Mouse (Mus musculus) left cerebral cortex, postnatal 25 days (tissue): Measurements from ENCODE around the gene Kbtbd3. TPM values are rescaled to one million over a fixed set of nuclear protein-coding genes. Genes with fewer than 3 reads are reported as not detected.

ENCODE experiments used
- DNase-seq, 2 experiments: peaks; one replicate each; pipeline ENCODE4 v3.0.0; 2022; ENCODE audit warnings: low spot score in 2 of 2, mixed read lengths in 1 of 2
- intact Hi-C: fragments of 180-260 bp; cut with DNase I; formaldehyde crosslinking; loops from one replicate; pipeline ENCODE4 v1.15.1; 2025
- total RNA-seq, 2 experiments: library from RNA; stranded (reverse); gene quantifications; 2 replicates each; pipeline ENCODE4 v1.2.3; 2021

The Kbtbd3 gene
- 10 to 100 TPM; 12.1 to 12.2 TPM for total RNA-seq

DNA sequence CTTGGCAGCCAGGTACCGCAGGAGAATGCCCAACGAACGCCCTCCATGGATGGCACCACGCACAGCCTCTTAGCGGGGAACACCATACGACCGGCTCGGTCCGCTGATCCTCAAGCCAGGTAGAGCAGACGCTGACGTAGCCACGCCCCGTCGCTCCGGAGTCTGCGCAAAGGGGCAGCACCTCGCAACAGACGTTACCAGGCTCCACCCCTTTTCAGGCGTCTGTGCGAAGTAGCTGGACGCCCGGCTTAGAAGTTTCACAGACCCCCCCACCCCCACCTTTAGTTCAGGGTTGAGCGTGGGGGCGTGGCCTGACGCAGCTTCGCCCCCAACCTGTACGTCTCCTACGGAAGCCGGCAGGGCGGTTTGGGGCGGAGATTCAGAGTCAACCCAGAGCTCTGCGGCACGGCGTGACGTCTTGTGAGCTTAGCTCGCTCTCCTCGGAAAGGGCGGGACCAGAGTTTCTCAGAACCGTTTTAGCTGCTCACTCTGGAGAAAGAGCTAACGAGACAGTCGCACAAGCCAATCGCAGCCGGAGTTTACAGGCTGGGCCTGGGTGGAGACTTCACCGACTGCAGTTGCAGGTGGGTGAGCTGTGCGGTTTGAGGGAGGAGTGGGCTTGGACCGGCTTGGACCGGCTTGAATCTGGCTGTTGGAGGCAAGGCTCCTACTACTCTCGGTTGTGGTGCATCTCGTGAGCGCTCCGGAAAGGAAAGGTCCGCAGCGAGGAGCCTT is at the start of gene Kbtbd3, which contains the start of gene Aasdhppt:
Kbtbd3 (plus strand) TSS at position 483 of the 735 bp plus-strand sequence.
Aasdhppt (minus strand) TSS at position 121 of the 735 bp plus-strand sequence.
- peak; percentile 100 for DNase-seq
- intact Hi-C loops, result loop anchor here (1.0 to 5.0 kb wide), 4 partner anchors 67 to 972 kb away; partner anchors contain the start of genes Alkbh8, Cwf19l2, Gucy1a2 and Msantd4

GRCm38 (mm10) chr9:4259841-4260745 is 49.5 kb upstream of the Kbtbd3 start:
- intact Hi-C loops, result no loop called here
- DNase-seq, result peak in 1 of 2 experiments; percentile 17

DNA sequence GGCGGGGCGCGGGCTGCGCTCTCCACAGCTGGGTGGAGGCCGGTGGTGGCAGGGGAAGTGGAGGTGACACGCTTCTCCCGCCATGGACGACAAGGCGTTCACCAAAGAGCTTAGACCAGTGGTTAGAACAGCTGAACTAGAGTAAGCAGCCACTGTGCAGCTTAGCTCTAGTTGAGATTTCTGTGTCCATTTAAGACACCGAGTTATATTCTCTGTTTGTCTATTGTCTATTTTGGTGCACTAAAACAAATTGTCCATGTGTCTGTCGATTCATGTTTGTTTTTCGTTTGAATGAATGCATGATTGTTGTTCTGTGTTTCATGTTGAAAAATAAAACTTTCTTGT is 48.9 kb upstream of the Kbtbd3 start:
- intact Hi-C loops, result no loop called here
- no peak for DNase-seq

DNA sequence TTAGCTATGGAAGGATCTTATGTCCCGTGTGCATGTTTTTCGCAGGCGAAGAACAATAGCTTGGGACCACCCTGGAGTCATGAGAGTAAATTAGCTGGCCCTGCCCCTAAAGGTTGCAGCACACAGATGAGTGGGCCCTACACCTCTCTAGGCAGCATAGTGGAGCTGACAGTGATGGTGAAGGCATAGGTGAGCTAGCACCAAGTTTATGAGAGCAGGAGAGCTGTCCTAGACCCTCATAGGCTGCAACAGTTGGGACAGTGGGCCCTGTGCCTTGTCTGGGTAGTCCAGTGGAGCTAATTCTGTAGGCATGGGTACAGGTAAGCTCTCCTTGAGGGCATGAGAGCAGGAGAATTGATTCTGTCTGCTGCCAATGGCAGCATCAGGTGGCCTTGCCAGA is 42.8 kb upstream of the Kbtbd3 start:
- intact Hi-C loops, result no loop called here
- no peak for DNase-seq

DNA sequence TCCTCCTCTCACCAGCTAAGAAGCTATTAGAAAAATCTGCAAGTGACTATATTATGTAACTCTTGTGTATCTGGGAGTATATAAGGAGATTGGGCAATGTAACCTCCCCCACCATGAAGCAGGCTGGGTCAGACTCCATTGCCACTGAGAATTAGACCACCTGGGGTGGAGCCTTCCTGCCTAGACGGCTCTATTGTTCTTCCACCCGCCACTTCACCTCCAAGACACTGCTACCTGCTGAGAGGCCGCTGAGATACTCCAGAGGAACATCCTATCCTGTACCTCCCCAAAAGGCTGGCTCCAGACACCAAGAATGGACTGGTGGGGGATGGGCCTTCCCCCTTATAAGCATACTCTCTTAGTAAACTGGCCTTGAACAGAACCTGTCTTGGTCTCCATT is 25.8 kb upstream of the Kbtbd3 start:
- intact Hi-C loops, result no loop called here
- DNase-seq, result no peak

DNA sequence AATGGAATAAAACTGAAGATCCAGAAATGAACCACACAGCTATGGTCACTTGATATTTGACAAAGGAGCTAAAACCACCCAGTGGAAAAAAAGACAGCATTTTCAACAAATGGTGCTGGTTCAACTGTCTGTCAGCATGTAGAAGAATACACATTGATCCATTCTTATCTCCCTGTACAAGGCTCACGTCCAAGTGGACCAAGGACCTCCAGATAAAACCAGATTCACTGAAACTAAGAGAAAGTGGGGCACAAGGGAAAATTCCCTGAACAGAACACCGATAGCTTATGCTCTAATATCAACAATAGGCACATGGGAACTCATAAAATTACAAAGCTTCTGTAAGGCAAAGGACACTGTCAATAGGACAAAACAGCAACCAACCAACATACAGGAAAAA is 9.2 kb upstream of the Kbtbd3 start:
- no peak for DNase-seq
- intact Hi-C loops, result no loop called here

DNA sequence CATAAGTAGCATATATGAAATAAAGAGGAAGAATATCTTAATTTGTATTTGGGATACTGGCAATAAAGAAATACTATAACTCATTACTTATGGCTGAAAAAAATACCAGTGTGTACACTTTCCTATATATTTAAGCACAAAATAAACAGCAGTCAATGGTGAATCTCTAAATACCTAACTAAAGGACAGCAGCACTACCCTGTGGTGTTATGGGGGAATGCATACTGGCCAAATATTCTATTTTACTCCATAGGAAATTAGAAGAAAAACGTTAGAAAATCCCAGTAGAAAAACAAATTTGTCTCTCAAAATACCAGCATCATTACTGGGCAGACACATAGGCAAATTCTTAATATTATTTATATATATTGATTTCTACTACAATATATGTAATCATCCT is 4.8 kb upstream of the Kbtbd3 start:
- no peak for DNase-seq
- intact Hi-C loops, result loop anchor here (5.0 kb wide), 2 partner anchors 903 to 968 kb away; partner anchors contain the start of genes Alkbh8 and Cwf19l2

DNA sequence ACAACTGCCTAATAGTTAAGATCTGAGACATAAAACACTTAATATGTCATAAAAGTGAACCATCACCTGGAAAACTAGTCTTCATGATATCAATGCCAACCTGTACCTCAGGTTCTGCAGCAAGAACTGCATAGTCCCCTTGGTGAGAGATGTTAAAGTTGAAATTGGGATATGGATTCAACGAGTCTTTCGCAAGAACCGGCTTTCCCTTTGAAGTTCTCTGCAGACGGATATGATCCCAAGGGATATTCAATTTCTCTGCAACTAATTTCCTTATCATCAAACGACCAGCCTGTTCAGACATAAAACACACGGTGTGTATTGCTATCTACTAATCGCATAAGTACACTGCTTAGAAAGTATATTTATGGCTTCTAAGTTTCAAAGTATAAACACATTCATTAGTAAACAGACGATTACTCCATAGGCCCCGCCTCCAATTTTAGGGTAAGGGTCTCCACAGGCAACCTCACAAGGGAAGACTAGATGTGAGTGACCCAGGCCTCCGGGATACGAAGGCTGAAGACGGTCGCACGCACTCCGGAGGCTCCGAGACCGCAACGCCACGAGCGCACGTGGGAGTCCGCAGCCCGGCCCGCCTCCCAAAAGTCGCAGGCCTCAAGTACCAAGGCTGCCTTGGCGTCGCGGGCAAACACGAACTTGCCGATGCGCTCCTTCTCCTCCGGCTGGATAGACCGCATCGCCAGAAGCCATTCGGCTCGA is 844 bp upstream of the Kbtbd3 start:
- no peak for DNase-seq
- intact Hi-C loops, result loop anchor here (1.0 to 5.0 kb wide), 4 partner anchors 68 to 971 kb away; partner anchors contain the start of genes Alkbh8, Cwf19l2, Gucy1a2 and Msantd4

DNA sequence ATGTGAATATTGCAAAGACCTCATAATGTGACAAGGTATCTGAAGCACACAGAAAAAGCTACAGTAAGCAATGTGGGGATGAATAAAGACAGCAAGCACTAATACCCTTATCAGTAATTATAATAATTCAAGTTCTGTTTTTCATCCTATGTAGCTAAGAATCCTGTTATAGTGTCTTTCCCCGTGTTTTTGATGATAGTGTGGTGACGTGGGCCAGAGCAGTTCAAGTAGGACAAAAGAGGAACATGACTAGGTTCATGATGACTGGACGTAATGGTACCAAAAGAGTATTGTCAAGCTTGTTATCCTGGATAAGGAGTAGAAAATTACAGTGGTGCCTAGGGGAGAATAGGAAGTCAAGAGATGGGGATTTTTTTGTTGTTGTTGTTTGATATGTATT is 1.1 kb downstream of the Kbtbd3 start:
- no peak for DNase-seq
- intact Hi-C loops, result no loop called here

- no peak for DNase-seq
- intact Hi-C loops, result no loop called here
Measured at GRCm38 (mm10) chr9:4311162-4311561, 1.5 kb downstream of the Kbtbd3 start.

GRCm38 (mm10) chr9:4313946-4314345 is 4.3 kb downstream of the Kbtbd3 start:
- intact Hi-C loops, result no loop called here
- DNase-seq, result no peak

DNA sequence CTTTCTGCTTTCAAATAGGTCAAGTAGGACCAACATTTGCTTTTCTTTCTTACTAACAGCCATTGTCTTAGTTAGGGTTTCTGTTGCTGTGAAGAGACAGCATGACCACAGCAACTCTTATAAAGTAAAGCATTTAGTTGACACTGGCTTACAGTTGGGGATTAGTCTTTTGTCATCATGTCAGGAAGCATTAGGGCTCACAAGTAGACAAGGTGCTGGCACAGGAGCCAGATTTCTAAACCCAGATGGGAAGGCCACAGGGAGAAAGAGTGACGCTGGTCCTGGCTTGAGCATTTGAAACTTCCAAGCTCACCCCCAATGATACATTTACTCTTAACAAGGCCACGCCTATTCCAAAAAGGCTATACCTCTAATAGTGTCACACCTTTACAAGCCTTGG is 6.1 kb downstream of the Kbtbd3 start:
- intact Hi-C loops, result no loop called here
- no peak for DNase-seq

- DNase-seq, result no peak
- intact Hi-C loops, result no loop called here
Measured at GRCm38 (mm10) chr9:4318939-4319721, 9.5 kb downstream of the Kbtbd3 start.

DNA sequence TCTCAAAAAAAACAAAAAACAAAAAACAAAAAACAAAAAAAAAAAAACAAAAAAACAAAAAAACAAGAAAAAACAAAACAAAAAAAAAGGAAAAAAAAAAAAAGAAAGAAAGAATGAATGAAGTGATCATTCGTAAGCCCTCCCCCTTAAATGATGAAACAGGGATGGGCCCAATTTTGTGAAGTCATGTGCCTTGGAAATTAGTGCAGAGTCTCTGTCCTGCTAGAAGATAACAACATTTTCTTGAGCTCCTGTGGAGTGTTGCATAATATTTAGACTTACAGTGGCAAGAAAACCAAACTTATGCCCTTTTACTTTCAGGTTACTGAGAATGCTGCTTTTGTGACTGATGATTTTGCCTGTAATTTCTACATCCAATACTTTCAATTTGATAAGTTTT is 43.5 kb downstream of the Kbtbd3 start:
- DNase-seq, result no peak
- intact Hi-C loops, result no loop called here

DNA sequence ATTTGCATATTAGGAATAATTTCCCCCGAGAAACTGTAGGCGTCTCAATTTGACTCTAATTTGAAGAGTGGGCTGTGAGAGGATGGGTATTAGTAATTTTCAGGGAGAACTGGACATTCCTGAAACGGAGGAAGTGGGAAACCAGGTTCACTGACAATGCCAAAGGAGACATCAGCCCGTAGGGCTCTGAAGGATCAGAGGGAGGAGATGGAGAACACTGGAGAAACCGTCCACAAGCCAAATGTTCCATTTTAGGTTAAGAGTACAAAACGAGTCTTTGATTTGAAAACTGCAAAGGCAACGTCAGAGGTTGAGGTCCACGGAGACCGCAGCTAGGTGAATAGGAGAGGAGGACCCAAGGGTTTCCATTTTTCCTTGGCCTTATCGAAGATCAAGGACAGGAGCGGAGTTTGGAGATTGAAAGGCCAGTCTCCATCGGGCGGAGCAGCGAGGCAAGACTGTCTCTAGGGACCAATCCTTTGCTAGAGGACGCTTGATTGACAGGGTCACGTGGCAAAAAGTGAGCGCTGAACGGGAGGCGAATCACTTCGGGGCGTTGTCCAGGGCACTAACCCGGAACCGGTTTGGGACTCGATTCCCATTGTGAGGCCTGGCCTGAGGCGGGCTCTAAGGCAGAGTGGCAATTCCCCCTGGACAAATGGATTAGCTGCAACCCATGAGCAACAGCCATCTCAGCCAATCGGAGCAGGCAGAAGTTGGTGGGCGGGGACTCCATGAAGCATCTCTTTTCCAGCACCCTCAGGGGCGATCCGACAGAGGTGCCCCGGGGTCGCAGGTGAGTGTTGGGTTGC is 66.4 kb downstream of the Kbtbd3 start, which contains the start of gene Msantd4:
Msantd4 (plus strand) TSS at position 735 of the 812 bp plus-strand sequence.
- intact Hi-C loops, result loop anchor here (2.0 kb wide), 1 partner anchor 67 kb away; the partner anchor contains the start of genes Aasdhppt and Kbtbd3
- DNase-seq, result peak; percentile 98 to 100

GRCm38 (mm10) chr9:4376640-4377120 is 67.0 kb downstream of the Kbtbd3 start:
- intact Hi-C loops, result loop anchor here (2.0 kb wide), 1 partner anchor 68 kb away; the partner anchor contains the start of genes Aasdhppt and Kbtbd3
- no peak for DNase-seq
